Comparison of ENCODE assay signal across 37 mouse cellular contexts in genomic region chr8:72259862-72260261, GRCm38 (mm10). TPM values are rescaled to one million over a fixed set of nuclear protein-coding genes. Genes with fewer than 3 reads are reported as not detected.
"Had no signal": no experiment of that assay in that cellular context is flagged by ENCODE, and none has a peak within 500 bp of the region (broad histone marks: within the 10 kb centered on the region; RNA-seq: fewer than 3 reads in every experiment).

No protein-coding gene starts in this region.

- H3K4me3 ChIP-seq: heart, embryonic 12.5 days; hindbrain, embryonic 10.5 days; hindbrain, embryonic 12.5 days; intestine, embryonic 15.5 days; layer of hippocampus, adult 2 months; left cerebral cortex, adult 2 months; limb, embryonic 10.5 days; limb, embryonic 12.5 days; liver, embryonic 13.5 days; liver, embryonic 15.5 days had no signal

- ATAC-seq: forebrain, embryonic 16.5 days; hindbrain, embryonic 16.5 days; intestine, embryonic 15.5 days; intestine, postnatal 0 days had no signal

- DNase-seq: gastrocnemius, postnatal 14 days; heart, adult 18-20 months; heart, postnatal 14 days; heart, postnatal 4 days; kidney, adult 18-20 months; kidney, adult 8-10 months; kidney, postnatal 10 days; kidney, postnatal 25 days; kidney, postnatal 4 days; liver, embryonic 13.5 days had no signal

- H3K4me2 ChIP-seq: heart, embryonic 12.5 days; hindbrain, embryonic 12.5 days; hindbrain, embryonic 14.5 days; intestine, embryonic 15.5 days; limb, embryonic 12.5 days; liver, embryonic 13.5 days; liver, embryonic 15.5 days had no signal

- H3K27ac ChIP-seq: hindbrain, embryonic 10.5 days; hindbrain, embryonic 12.5 days; hindbrain, embryonic 14.5 days; intestine, embryonic 15.5 days; layer of hippocampus, adult 2 months; left cerebral cortex, adult 2 months; limb, embryonic 10.5 days; limb, embryonic 12.5 days; liver, embryonic 13.5 days; liver, embryonic 15.5 days had no signal

- H3K4me1 ChIP-seq: hindbrain, embryonic 10.5 days; hindbrain, embryonic 12.5 days; intestine, embryonic 15.5 days; limb, embryonic 10.5 days had no signal

- H3K27me3 ChIP-seq: heart, embryonic 12.5 days; intestine, embryonic 15.5 days; limb, embryonic 12.5 days; liver, embryonic 13.5 days; liver, embryonic 15.5 days had no signal

- H3K36me3 ChIP-seq: intestine, embryonic 15.5 days; liver, embryonic 15.5 days had no signal

- H3K9me3 ChIP-seq: heart, embryonic 12.5 days; hindbrain, embryonic 10.5 days; hindbrain, embryonic 12.5 days; intestine, embryonic 15.5 days; limb, embryonic 10.5 days; limb, embryonic 12.5 days; liver, embryonic 13.5 days; liver, embryonic 15.5 days had no signal

- H3K9ac ChIP-seq: heart, embryonic 12.5 days; hindbrain, embryonic 12.5 days; hindbrain, embryonic 14.5 days; intestine, embryonic 15.5 days; limb, embryonic 12.5 days; liver, embryonic 13.5 days; liver, embryonic 15.5 days had no signal

RNA-seq across cellular contexts. Expression of gene Gm11034, which starts 46.4 kb away (rescaled TPM):
- total RNA-seq: gastrocnemius, adult 8-10 months; gastrocnemius, postnatal 14 days; gastrocnemius, postnatal 4 days; granulocyte monocyte progenitor cell, adult 5-6 weeks; heart, adult 18-20 months; heart, postnatal 14 days; heart, postnatal 4 days; layer of hippocampus, adult 2 months; layer of hippocampus, postnatal 10 days; layer of hippocampus, postnatal 25 days; left cerebral cortex, adult 2 months; left cerebral cortex, postnatal 14 days; left cerebral cortex, postnatal 36 days had no signal
- polyA plus RNA-seq: forebrain, embryonic 16.5 days; frontal cortex, adult 2 months; heart, embryonic 12.5 days; heart, embryonic 14.5 days; heart, embryonic 16.5 days; hindbrain, embryonic 10.5 days; hindbrain, embryonic 12.5 days; hindbrain, embryonic 14.5 days; hindbrain, embryonic 16.5 days; inflammation-experienced regulatory T-cells, adult 6 months; intestine, embryonic 15.5 days; intestine, postnatal 0 days; kidney, embryonic 14.5 days; kidney, embryonic 16.5 days; limb, embryonic 10.5 days; limb, embryonic 12.5 days; limb, embryonic 14.5 days; liver, embryonic 13.5 days; liver, embryonic 15.5 days had no signal

RNA-seq across cellular contexts. Expression of gene Cib3, which starts 47.2 kb away (rescaled TPM):
- total RNA-seq: gastrocnemius, adult 8-10 months; gastrocnemius, postnatal 14 days; gastrocnemius, postnatal 4 days; heart, postnatal 14 days; heart, postnatal 4 days; layer of hippocampus, adult 2 months; layer of hippocampus, postnatal 10 days; layer of hippocampus, postnatal 25 days; left cerebral cortex, postnatal 14 days; left cerebral cortex, postnatal 36 days had no signal
- polyA plus RNA-seq: forebrain, embryonic 16.5 days; heart, embryonic 12.5 days; heart, embryonic 14.5 days; heart, embryonic 16.5 days; hindbrain, embryonic 10.5 days; hindbrain, embryonic 12.5 days; hindbrain, embryonic 14.5 days; hindbrain, embryonic 16.5 days; intestine, embryonic 15.5 days; kidney, embryonic 14.5 days; kidney, embryonic 16.5 days; limb, embryonic 10.5 days; limb, embryonic 12.5 days; limb, embryonic 14.5 days; liver, embryonic 13.5 days; liver, embryonic 15.5 days had no signal
